Mouse (Mus musculus): ENCODE measurements at regions not wholly inside any gene's neighbourhood (a gene's known extent, or its start where the extent isn't known, plus 50 kb on each side); places are given as distances from the start of the nearest gene placed in this dataset.
A peak's percentile ranks its signal among the peaks of the same experiment; 100 is the strongest.
"Not testable (repeated sequence)": the region's sequence is repeated elsewhere in the genome, so short reads cannot be mapped to it uniquely, and the experiment has no call there.

- not testable (repeated sequence) for DNase-seq (ENCODE audit: low spot score in 2 of 2)
Measured at GRCm38 (mm10) chr6:133724627-133725026, 128.9 kb downstream of the Kap start.

DNA sequence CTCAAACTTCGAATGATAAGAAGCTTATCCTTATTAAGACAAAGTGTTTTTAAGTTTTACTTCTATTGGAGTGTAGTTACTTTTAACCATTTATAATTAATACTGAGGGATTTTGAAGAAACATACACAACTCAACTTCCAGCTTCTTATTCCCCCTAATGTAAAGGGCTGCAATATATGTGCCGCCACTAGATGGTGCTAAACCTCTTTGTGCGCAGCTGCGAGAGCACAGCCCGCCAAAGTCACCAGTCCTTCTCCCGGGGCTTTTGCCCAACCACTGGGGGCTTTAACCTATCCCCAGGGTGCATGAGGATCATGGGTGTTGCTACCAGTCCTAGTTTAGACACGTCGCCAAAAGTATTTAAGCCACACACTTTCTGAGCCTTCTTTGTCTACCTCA is 146.8 kb downstream of the Kap start:
- peak; percentile 9 to 27 for DNase-seq (ENCODE audit: low spot score in 2 of 2)

DNA sequence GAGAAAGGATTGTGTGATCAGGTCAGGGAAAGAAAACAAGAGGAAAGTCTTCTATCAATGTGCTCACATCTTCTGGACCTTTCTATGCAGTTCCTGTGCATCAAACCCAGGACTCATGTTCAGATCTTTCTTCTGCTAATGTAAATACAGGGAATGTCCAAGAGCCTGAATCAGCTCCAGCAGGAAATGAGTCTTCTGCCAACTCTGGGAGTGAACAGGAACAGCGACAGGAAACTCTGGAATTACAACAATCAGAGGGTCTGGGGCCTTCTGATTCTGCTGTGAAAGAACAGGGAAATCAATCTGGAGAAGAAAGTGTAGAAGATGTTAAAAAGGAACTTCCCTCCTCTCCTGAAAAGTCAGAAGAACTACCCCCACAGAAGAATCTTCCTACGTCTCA is 151.9 kb downstream of the Kap start:
- DNase-seq (ENCODE audit: low spot score in 2 of 2), result no peak

All from right cerebral cortex, postnatal 10 days (tissue).